Mouse (Mus musculus): Measurements from ENCODE around the gene Ly6c1.
"Not testable (repeated sequence)": the region's sequence is repeated elsewhere in the genome, so short reads cannot be mapped to it uniquely, and the experiment has no call there.

DNA sequence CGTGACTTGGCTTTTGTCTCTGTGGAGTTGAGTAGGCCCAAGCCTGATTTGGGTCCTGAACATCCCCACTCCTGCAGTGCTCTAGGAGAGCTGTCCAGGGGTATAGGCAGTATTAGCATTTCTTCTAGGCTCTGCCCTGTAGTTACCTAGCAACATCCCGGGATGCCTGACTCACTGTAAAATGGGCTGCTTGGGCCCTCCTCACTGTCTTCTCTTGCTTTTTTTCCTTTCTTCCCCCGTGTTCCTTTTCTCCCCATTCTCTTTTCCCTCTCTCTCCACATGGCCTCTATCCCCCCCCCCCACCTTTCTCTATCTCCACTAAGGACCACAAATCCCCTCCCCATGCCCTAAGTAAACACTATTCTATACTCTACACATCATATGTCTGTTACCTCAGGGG is 2.5 kb upstream of the Ly6c1 start:
- TF ChIP-seq CTCF, EP300 (IDR thresholded peaks at IDR 0.05): not testable (repeated sequence)
